Mouse (Mus musculus) urinary bladder, postnatal 25 days (tissue): ENCODE data around the gene Nr2e3.
"Not testable (repeated sequence)": the region's sequence is repeated elsewhere in the genome, so short reads cannot be mapped to it uniquely, and the experiment has no call there.

Experiments used
- DNase-seq: peaks from one replicate; pipeline ENCODE4 v3.0.0; 2022; ENCODE audit warnings: low spot score

Gene Nr2e3

GRCm38 (mm10) chr9:59949981-59950380, 10.5 kb downstream of the Nr2e3 start:
- DNase-seq = no peak

GRCm38 (mm10) chr9:59949511-59949910, 10.9 kb downstream of the Nr2e3 start:
- no peak for DNase-seq

GRCm38 (mm10) chr9:59948691-59949250, 11.7 kb downstream of the Nr2e3 start:
- DNase-seq = no peak

GRCm38 (mm10) chr9:59948226-59948625, 12.2 kb downstream of the Nr2e3 start:
- no peak for DNase-seq

GRCm38 (mm10) chr9:59947271-59947670, 13.2 kb downstream of the Nr2e3 start:
- no peak for DNase-seq

- no peak for DNase-seq
These were observed 15.2 kb downstream of the Nr2e3 start for GRCm38 (mm10) chr9:59945241-59945640.

GRCm38 (mm10) chr9:59943826-59944225, 16.6 kb downstream of the Nr2e3 start:
- no peak for DNase-seq

- no peak for DNase-seq
These were observed 17.9 kb downstream of the Nr2e3 start for GRCm38 (mm10) chr9:59942501-59943085.

- no peak for DNase-seq
These were observed 18.5 kb downstream of the Nr2e3 start for GRCm38 (mm10) chr9:59941885-59942350.

- DNase-seq = no peak
These were observed 19.3 kb downstream of the Nr2e3 start for GRCm38 (mm10) chr9:59940913-59941884.

GRCm38 (mm10) chr9:59939691-59940090, 20.8 kb downstream of the Nr2e3 start:
- DNase-seq = no peak

- no peak for DNase-seq
These were observed 21.9 kb downstream of the Nr2e3 start for GRCm38 (mm10) chr9:59938529-59938928.

- DNase-seq = not testable (repeated sequence)
These were observed 24.6 kb downstream of the Nr2e3 start for GRCm38 (mm10) chr9:59935866-59936265.

GRCm38 (mm10) chr9:59930248-59930647, 30.2 kb downstream of the Nr2e3 start:
- DNase-seq = no peak

GRCm38 (mm10) chr9:59914761-59915160, 45.7 kb downstream of the Nr2e3 start:
- DNase-seq = no peak

GRCm38 (mm10) chr9:59903382-59903781, 57.1 kb downstream of the Nr2e3 start:
- DNase-seq = no peak
